Mouse (Mus musculus): ENCODE data around the gene Flywch1.

Flywch1 gene

DNA sequence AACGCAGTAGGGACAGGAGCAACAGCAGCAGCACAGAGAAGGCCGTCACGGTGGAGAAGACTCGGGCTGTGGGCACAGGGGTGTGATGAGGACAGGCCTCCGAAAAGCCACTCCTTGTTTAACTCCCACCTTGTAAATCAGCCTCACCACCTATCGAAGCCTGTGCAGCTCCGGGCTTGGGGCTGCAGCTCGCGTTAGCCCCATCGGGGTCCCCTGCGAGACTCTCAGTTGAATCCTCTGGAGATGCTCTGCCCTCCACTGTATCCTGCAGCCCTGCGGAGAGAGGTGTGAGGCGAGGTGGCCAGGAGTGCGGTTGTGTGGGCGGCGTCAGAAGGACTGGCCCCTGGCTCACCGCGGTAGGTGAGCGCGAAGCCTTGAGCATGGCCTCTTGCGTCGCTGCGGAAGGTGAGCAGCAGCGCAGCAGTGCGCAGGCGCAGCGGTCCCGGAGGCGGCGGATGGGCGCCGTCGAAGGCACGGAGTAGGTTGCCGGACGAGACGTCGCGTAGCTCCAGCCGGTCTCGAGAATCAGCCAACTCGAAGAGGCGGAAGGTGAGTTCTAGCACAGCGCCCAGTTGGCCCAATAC, 29.1 kb downstream of the Flywch1 start:
- no peak for DNase-seq

DNA sequence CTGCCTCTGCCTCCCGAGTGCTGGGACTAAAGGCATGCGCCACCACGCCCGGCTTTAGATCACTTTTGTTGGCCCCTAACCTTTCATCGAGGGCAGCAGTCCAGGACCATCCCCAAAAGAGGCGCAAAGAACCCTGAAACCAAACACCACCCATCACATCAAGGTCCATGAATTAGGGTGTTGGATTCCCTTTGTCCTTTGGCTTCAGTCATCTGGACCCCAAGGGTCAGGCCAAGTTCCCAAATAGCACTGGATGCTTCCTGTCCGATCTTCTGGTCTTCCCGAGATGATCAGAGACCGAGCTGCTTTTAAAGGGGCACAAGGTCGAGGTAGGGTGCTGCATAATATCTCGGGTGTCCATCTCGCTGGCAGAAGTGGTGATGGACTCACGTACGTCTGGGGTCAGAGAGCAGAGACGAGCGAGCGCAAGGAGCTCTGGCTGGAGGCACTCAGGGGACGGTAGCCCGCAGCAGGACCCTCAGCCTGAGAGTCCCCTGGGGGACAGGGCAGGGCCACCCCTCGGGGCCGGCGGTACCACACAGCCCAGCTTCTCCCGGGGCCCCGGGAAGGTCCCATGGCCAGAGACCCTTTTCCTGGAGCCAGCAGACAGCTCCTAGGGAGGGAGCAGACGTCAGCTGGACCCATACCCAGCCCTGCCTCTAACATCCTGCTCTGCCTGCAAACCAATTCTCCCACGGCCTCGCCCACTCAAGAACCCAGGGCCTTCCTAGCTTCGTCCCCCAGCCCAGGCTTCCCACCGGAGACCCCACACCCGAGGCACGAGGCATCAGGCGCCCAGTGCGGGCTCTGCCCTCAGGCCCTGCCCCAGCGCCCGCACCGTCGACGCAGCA, 29.8 kb downstream of the Flywch1 start:
- DNase-seq: no peak

DNA sequence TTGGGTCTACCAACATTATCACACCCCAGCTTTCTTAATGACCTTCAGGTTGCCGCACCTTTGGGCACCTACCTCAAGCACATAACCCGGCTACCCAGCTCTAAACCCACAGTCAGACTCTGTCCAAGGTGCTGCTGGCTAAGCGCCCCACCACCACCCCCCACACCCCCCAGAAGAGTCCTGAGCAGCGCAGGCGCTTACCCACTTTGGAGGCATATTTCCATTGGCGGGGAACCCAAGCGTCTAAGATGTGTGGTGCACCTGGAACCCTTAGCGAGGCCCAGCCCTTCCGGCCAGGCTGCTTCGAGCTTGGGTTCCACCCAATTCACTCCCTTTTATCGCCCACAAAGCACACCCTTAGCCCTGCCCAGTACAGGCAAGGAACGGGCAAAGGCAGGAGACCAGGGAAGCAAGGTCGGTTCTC, 30.8 kb downstream of the Flywch1 start, which contains the start of gene Paqr4:
Gene Paqr4 (minus strand): TSS at position 270 of the 424 bp plus-strand sequence.
- peak; percentile 51 for DNase-seq

DNA sequence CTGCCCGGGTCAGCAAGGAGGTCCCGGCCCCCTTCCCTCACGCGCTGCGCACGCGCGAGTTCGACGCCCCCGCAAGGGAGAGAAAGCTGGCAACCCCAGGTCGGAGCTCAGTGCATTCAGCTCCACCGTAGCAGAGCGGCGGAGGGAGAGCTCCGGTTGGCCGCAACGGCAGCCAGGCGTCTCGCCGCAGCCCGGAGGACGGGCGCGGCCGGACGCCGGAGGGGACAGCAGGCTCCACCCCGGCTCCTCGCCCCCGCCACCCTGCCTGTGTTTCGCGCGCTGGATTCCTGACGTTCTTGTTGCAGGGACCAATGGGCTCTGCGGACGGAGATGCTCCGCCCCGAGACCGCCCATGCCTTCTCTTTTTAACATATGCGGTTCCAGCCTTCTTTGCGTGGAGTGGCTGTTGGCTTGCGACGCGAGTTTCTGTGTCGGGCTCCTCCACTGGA, 31.2 kb downstream of the Flywch1 start:
- DNase-seq: peak; percentile 91

DNA sequence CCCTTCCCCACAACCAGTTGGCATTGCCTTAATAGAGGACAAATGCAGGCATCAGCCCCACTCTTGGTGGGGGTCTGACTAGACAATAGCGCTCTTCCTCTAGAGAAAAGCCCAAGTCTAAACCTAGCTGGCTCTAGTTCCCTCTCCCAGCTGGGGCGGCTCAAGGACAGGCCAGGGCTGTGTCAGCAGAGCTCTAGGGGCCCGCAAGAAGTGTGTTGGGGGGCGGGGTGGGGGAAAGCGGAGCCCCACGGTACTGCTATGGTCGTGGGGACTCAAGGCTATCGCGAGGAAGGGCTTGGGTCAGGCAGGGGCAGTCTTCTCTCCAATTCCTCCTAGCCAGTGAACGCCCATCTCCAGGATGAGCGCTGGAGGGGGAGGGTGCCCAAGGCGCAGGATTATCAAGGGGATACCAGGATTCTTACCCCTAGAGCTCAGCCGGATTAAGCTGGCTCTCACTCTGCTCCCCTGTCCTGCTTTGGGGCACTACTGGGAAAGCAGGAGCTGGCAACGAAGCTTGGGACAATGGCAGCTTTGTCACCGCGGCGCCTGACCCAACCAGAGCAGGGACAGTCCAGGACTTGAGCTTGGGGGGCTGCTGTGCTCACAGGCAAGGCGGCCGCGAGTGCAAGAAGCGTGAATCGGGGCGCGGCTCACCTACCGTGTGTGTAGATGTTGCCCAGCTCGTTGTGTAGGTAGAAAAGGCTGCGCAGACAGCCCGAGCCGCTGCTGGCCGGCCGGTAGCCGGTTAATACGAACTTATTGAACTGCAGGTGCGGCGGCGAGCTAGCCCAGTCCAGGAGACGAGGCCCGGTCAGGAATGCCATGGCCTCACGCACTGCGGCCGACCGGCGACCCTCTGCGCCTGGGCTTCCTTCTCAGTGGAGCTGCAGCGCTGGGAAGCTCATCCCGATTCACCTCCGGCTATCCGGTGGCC, 31.9 kb downstream of the Flywch1 start:
- DNase-seq: no peak

DNA sequence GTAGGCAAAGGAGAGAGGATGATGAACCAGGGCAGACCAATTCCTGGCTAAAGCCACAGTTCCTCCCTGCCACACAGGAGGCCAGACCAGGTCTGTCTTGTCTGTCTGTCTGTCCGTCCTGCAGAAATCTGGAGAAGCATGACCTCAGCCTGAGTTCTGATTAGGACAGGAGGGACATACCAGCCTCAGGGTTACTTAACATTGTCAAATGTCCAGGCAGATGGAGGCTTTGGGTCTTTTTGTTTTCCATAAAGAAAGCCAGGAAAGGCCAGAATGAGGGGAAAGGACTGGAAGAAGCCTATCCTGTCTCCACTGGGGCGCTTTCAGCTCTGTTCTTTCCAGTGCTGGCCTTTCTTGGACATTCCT, 32.6 kb downstream of the Flywch1 start:
- DNase-seq: no peak

DNA sequence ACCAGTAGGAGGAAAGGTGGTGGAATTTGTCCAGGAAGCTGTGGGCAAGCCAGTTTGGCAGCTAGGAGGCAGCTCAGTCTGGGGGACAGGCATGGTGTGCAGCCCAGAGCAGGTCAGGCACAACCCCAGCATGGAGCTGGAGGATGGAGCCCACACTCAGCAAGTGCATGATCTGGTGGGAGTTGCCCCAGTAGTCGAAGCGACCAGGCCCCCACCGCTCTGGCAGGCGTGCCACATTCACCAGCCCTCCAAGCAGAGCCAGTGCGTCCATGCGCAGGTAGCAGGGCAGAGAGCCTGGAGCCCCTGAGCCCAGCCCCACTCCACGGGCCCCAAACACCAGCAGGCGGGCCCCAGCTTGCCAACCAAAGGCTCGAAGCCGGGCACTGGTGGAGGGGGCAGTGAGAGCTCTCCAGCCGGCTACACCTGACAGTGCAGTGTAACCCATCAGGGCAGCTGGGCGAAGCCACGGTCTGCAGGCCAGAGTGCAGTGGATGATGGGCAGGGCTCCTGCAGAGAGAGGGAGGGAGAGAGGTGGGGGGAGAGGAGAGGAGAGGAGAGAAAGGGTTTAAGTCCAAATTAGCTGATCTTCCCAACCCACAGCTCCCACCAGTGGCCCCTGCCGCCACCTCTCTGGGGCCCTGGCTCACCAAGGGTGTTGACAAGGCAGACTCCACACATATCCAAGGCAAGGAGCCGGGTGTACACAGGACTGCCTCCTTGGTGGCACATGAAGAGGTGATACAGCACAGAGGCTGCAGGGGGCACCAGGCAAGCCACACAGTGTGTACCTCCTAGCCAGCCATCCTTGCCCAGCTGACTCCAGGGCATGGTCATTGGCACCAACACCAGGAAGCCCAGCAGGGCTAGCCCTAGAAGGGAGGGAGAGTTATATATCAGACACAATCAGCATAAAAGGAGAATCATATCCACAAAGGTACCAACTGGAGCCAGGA, 33.6 kb downstream of the Flywch1 start:
- DNase-seq: no peak

DNA sequence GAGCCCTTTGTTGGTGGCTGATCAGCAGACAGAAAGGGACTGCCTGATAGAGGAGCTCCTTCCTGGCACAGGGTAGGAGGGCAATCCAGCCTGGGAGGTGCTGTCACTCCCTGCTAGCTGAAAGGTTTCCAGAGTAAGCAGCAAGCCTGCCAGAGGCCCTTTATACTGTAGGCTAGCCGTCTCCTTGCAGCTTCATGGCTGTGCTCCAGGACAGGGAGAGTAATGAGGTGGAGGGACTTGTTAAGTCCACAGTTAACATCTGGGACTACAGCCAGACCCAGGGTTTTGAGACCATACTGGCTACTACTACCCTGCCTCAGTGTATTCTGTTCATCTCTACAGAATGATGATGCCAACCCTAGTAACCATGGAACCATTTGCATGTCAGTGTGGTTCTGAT, 37.1 kb downstream of the Flywch1 start:
- DNase-seq: no peak

DNA sequence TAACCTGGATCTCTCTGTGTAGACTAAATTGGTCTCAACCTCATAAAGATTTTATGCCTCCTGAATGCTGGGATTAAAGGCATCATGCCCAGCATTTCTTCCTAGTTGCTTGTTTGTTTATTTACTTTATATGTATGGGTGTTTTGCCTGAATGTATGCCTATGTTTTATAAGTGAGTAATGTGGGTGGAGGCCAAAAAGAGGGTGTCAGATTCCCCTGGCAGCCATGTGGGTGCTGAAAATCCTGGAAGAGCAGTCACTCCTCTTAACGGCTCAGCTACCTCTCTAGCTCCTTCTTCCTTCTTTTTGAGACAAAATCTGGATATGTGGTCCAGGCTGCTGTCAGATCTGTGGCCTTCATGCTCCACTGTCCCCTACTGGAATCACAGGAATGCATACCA, 41.0 kb downstream of the Flywch1 start:
- DNase-seq: no peak

DNA sequence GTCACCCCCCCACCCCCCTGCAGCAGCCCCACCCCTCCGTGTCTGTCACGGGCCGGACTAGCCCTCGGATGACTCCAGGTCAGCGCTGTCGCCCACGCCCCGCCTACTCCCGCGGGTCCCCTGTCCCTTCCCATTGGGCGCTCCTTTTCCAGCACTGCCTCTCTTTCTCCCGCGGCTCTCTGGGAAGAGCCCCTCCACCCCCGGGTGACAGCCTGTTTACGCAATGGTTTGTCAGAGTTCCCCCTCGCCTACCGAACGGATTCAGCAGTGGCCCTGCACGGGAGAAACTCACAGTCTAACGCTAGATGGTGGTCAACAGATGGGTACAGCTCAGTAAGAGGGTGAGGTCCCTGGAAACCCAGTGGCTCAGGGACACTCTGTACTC, 44.7 kb downstream of the Flywch1 start:
- DNase-seq: peak; percentile 69

DNA sequence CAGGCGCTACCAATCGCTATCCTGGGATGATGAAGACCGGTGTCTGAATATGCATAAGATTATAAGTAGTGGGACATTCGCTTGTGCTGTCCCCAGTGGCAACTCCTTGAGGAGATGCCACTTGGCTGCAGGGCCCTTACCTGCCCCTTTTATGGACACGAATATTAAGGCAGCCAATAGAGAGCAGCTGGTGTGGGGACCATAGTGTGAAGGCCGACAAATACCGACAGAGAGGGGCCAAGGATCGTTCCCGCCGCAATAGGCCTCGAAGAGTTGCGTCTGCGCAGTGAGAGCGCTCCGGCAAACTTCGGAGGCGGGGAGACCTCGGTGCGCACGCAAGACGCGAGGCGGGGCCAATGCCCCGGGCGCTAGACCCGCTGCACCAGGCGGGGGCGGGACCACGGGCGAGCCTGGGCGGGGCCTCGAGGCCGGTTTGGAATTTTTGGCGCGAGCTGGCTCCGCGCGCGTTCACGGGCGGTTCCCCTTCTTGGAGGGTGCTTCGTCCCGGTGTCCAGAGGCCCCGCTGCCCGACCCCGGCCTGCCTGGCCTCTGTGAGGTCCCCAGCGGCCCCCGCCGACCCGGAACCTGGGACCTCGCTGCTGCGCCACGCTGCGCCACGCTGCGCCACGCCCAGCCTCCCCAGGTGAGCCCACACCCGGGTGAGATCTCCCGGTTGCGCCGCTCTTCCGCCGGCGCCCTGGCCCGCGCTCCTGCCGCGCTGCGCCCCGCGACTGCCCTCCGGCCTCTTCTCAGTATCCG, 45.2 kb downstream of the Flywch1 start, which contains the start of gene Pkmyt1:
Gene Pkmyt1 (plus strand): TSS at position 338 of the 759 bp plus-strand sequence.
- DNase-seq: peak; percentile 95

DNA sequence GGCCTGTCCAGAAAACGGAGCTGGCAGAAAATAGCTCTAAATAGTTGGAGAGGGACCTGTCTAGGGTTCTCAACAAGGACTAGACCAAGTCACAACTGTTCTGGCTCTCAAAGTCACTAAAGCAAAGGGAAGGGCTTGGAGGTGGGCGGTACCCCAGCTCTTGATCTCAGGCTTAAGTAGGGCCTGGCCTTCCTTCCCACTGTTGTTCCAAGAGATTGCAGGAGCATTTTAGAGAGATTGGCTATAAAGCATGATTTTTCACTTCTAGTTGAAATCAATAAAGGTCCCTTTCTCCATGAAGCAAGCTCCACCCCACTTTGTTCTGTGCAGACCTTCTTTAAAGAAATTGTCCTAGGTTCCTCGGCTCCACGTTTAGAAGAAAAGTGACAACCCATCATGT, 45.9 kb downstream of the Flywch1 start:
- no peak for DNase-seq

DNA sequence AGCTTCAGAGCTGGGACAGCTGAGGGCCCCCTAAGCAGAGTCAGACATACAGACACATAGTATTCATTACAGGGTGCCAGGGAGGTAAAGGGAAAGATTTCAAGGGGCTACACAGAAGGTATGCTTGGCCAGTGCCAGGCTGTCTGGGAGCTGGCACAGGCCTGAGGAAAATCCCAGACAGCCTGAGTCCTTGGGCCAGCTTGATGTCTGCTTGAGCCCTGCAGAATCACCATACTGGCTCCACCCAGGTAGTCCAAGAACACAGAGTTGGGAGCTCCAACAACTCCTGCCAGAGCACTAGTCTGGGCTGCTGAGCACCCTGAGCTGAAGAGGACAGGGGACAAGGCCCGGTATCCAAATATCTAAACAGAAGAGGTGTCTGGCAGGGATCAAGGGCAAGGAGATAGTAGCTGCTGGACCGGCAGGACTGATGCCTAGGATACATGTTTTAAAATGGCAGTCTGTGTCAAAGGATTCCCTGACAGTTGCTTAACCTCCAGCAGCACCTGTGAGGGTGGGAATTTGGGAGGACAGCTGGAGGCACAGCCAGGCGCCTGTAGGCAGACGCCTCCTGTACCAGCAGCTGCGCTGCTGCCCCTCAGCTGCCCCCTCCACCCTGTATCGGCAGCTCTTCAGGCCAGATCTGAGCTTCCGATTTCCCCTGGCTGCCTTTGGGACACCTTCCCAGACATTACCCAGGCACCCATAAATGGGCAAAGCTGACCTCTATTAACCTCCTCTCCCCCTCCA, 48.9 kb downstream of the Flywch1 start, which contains the start of gene 1520401A03Rik:
Gene 1520401A03Rik (minus strand): TSS at position 408 of the 750 bp plus-strand sequence.
- no peak for DNase-seq

DNA sequence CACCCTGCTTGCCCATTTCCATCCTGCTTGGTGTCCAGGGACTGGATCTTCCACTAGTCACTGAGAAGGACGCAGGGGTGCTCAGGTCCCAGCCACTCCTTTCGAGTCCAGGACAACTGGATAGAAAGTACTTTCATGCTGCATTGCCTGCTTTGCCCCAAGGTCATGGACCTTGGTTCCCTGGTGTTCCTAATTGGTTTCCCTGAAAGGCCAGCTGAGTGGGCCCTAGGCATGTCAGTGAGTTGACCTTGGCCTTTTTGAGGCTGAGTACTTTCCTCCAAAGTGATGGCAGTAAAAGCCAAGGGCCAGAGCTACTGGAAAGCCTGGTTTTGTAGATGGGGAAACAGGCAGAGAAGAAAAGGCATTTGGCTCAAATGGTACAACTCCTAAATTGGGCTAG, 49.5 kb downstream of the Flywch1 start:
- no peak for DNase-seq

DNA sequence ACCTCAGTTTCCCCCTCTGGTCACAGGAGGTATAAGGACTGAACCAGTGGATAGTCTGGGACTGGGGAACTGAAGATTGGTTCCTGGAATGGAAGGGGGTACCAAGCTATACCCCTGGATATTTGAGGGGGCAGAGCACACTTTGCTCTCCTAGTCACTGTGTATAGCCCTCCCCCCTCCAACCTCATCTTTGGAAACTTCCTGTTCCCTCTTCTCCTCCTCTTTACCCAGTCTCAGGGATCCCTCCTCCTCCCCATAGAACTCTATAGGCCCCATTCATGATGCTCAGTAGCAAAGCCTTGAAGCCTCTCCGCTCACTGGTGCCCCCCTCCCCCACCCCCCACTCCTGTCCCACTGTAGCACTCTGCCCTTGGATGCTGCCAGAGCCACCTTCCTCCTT, 51.9 kb downstream of the Flywch1 start:
- DNase-seq: no peak

DNA sequence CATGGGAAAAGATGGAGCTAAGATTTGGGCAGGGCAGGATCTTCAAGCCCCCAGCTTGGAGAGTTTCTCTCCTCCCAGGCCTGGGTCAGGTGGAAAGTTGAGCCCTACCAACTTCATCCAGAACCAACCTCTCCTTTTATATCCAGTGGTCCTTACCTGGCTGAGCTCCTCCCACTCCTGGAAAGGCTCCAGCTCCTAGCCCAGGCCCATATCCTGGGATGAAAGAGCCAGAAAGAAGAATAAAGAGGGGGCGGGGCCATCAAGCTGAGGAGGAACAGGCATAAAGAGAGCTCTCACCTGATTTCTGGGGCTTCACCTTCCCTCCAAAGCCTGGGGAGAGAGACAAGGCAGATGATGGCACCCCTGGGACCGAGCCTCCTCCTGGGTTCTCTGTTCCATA, 54.4 kb downstream of the Flywch1 start:
- no peak for DNase-seq

DNA sequence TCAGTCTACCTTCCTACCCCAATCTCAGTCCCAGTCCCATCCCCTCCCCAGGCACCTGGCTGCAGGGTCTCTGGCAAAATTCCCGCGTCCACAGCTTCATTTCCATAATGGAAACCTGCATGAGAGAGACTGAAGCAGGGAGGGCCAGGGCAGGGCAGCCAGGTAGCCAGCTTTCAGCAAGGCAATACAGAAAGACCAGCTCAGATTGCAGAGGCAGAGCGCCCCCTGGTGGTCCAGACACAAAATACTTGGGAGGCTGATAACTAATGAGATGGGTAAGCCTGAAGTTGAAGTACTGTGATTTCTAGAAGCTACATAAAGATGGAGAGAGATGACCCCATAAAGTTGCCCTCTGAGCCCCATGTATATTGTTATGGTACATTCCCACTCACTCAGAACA, 65.2 kb downstream of the Flywch1 start:
- DNase-seq: peak; percentile 72

DNA sequence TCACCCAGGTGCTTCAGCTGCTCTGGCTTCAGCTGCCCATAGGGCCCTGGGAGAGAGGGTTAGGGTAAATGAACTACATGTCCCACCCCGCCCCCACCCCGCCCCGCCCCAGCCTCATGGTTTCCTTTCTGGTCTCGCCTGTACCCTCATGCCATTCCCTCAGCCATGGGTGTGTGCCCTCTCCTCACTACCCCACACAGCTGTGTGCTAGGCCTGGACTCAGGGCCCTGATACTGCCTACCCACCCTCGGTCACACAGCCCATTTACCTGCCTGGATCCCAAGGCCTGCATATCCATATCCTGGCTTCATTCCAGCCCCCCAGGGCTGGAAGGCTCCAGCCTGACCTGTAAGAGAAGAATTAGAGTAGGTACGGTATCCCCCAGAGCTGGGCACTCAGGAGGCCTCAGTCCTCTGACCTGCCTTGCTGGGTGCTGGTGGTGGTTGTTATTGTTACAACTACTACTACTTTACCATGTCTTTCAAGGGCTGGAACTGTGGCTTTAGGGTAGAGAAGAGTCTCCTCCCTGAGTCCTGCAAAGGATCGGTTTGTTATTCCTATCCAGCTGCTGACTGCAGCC, 65.8 kb downstream of the Flywch1 start:
- DNase-seq: no peak

DNA sequence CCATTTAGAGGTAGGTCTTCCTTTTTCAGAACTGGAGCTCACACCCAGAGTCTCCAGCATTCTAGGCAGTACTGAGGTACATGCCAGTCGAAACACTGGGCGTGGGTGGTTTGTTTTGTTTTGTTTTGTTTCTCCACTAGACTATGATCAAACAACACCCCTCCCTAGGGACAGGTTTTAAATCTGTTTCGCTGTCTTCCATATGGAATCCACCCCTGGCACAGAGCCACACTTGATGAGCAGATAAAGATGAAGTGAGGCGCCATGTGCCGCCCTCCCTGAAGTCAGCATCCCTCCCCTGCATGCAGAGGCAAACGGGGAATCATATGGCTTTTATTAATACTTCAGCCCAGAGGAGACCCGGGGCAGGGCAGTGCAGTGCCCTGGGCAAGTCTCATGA, 66.7 kb downstream of the Flywch1 start:
- DNase-seq: no peak

DNA sequence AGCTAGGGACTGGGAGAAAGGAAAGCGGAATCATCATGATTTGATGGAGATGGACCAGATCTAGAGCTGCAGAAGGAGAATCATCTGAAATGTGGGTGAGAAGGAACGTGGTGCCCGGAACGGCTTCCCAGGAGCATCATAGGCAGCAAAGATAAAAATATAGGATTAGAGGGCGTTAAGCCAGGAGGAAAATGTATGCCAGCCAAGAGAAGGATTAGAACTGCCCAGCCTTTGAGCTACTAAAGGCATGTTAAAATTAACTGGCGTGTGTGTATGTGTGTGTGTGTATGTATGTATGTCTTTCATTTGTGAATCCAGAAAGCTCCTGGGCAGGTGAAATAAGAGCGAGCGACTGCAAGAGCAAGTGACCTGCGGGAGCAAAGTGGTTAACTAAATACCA, 68.1 kb downstream of the Flywch1 start:
- no peak for DNase-seq
